Mouse (Mus musculus) cortical plate, adult 2 months (tissue): ENCODE measurements around the gene Olfr1371.

ENCODE experiments used
- CTCF ChIP-seq: fragments of 200-500 bp; IDR thresholded peaks from 2 replicates; pipeline ENCODE4 v1.5.1; 2011; ENCODE audit warnings: mild to moderate bottlenecking, control low read depth, low read length; ENCODE audit not compliant: insufficient read depth; ENCODE audit errors: extremely low read depth
- POLR2A ChIP-seq: fragments of 200-500 bp; IDR thresholded peaks from 2 replicates; pipeline ENCODE4 v1.6.1; 2011; ENCODE audit warnings: mild to moderate bottlenecking, low read length, control low read depth; ENCODE audit not compliant: insufficient read depth; ENCODE audit errors: extremely low read depth

GRCm38 (mm10) chr11:52213887-52214286 lies at the start of gene Olfr1371:
- TF ChIP-seq CTCF = no peak
- no peak for TF ChIP-seq POLR2A
